Mouse (Mus musculus): ENCODE results near the gene Krtdap.
"Not testable (repeated sequence)": the region's sequence is repeated elsewhere in the genome, so short reads cannot be mapped to it uniquely, and the experiment has no call there.

Gene Krtdap

GRCm38 (mm10) chr7:30785721-30786546, 1.8 kb upstream of the Krtdap start:
- DNase-seq (ENCODE audit: low spot score in 2 of 2) = no peak

GRCm38 (mm10) chr7:30790141-30790540, 2.4 kb downstream of the Krtdap start:
- no peak for DNase-seq (ENCODE audit: low spot score in 2 of 2)

- no peak for DNase-seq (ENCODE audit: low spot score in 2 of 2)
Observed at GRCm38 (mm10) chr7:30791921-30792320, 4.2 kb downstream of the Krtdap start.

- DNase-seq (ENCODE audit: low spot score in 2 of 2) = no peak
Observed at GRCm38 (mm10) chr7:30794921-30795320, 7.2 kb downstream of the Krtdap start.

- DNase-seq (ENCODE audit: low spot score in 2 of 2) = no peak
Observed at GRCm38 (mm10) chr7:30796790-30797189, 9.1 kb downstream of the Krtdap start.

GRCm38 (mm10) chr7:30800653-30801052, 13.0 kb downstream of the Krtdap start:
- DNase-seq (ENCODE audit: low spot score in 2 of 2) = no peak

GRCm38 (mm10) chr7:30803256-30803655, 15.6 kb downstream of the Krtdap start:
- no peak for DNase-seq (ENCODE audit: low spot score in 2 of 2)

GRCm38 (mm10) chr7:30804026-30804715, 16.5 kb downstream of the Krtdap start:
- DNase-seq (ENCODE audit: low spot score in 2 of 2) = peak in 1 of 2 experiments; percentile 22

GRCm38 (mm10) chr7:30805924-30806323, 18.2 kb downstream of the Krtdap start:
- no peak for DNase-seq (ENCODE audit: low spot score in 2 of 2)

- no peak for DNase-seq (ENCODE audit: low spot score in 2 of 2)
Observed at GRCm38 (mm10) chr7:30810319-30810718, 22.6 kb downstream of the Krtdap start.

- DNase-seq (ENCODE audit: low spot score in 2 of 2) = no peak
Observed at GRCm38 (mm10) chr7:30811757-30812290, 24.1 kb downstream of the Krtdap start.

- DNase-seq (ENCODE audit: low spot score in 2 of 2) = peak in 1 of 2 experiments; percentile 17
Observed at GRCm38 (mm10) chr7:30812291-30812807, 24.7 kb downstream of the Krtdap start.

- DNase-seq (ENCODE audit: low spot score in 2 of 2) = no peak
Observed at GRCm38 (mm10) chr7:30820131-30820530, 32.4 kb downstream of the Krtdap start.

- no peak for DNase-seq (ENCODE audit: low spot score in 2 of 2)
Observed at GRCm38 (mm10) chr7:30820854-30821445, 33.3 kb downstream of the Krtdap start.

- DNase-seq (ENCODE audit: low spot score in 2 of 2) = no peak
Observed at GRCm38 (mm10) chr7:30821532-30821931, 33.8 kb downstream of the Krtdap start.

- no peak for DNase-seq (ENCODE audit: low spot score in 2 of 2)
Observed at GRCm38 (mm10) chr7:30823675-30824074, 36.0 kb downstream of the Krtdap start, which contains the start of gene Ffar2. TSS of gene Ffar2 (minus strand) at chr7:30823775.

- DNase-seq (ENCODE audit: low spot score in 2 of 2) = no peak
Observed at GRCm38 (mm10) chr7:30824306-30824705, 36.6 kb downstream of the Krtdap start.

- DNase-seq (ENCODE audit: low spot score in 2 of 2) = no peak
Observed at GRCm38 (mm10) chr7:30826660-30827059, 39.0 kb downstream of the Krtdap start.

- not testable (repeated sequence) for DNase-seq (ENCODE audit: low spot score in 2 of 2)
Observed at GRCm38 (mm10) chr7:30828871-30829270, 41.2 kb downstream of the Krtdap start.

GRCm38 (mm10) chr7:30829428-30829827, 41.7 kb downstream of the Krtdap start:
- DNase-seq (ENCODE audit: low spot score in 2 of 2) = no peak

- no peak for DNase-seq (ENCODE audit: low spot score in 2 of 2)
Observed at GRCm38 (mm10) chr7:30832261-30832660, 44.6 kb downstream of the Krtdap start.

GRCm38 (mm10) chr7:30832684-30833083, 45.0 kb downstream of the Krtdap start:
- DNase-seq (ENCODE audit: low spot score in 2 of 2) = not testable (repeated sequence)

Measured in urinary bladder, adult 18-20 months (tissue).